Mouse (Mus musculus) B cell, adult 2 months (primary cell): ENCODE results near the gene Rap1b.

Experiments used
- DNase-seq, 2 experiments: peaks; one replicate each; pipeline ENCODE4 v3.0.0; 2022

Gene Rap1b

GRCm38 (mm10) chr10:117856001-117856720 is 10.3 kb upstream of the Rap1b start:
- no peak for DNase-seq

DNA sequence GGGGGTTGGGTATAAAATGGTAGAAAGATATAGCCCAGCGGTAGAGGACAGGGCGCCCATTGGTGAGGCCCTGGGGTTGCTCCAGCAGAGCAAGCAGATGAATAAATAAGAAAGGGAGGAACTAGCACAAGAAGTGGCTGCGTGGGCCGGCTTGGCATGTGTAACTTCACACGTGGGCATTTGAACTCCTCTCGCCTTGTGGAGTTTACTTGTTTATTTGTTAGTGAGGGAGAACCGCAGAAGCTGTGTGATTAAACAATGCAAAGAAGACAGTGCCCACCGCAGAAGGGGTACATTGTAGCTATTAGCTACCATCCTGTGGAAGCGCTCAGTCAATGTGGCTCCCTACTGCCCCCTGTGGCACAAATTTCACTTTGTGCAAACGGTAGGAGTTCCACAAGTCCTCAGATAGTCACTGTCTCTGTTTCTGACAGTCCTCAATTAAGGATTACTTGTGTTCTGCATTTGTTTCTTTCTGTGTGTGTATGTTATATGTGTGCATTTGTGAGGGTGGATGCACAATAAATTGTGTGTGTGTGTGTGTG is 6.9 kb upstream of the Rap1b start:
- no peak for DNase-seq

GRCm38 (mm10) chr10:117848981-117849380 is 3.1 kb upstream of the Rap1b start:
- no peak for DNase-seq

DNA sequence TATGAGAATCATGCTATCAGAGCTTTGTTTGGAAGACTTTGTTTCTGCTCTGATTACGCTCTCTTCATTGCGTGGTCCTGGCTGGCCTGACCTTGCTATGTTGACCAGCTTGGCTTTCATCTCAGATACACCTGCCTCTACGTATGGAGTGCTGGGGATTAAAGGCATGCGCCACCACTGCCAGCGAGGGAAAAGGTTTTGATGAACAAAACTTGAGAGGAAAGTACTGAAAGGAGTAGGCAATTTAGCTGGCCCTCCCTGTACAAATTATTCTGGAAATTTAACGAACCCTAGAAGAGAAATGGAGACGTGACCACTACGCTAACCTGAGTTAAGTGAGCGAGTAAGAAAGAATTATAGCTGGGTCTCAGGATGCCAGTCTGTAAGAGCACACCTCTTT is 961 bp upstream of the Rap1b start:
- no peak for DNase-seq

DNA sequence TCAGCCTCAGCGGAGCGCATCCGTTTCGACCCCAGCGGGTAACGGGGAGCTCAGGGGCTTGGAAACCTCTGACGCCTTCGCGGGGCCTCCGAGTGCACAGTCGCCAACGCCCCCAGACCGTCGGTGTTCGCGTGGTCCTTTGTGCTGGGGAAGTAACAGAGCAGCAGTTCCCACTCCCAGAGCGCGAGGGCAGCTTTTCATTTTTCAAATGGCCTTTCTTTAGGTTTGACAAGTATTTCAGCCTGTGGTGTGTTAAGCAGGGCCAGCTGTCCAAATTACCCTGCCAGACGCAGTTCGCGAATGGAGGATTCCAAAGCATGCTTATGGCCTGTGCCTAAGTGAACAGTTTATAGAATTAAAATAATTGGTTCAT is 411 bp upstream of the Rap1b start:
- no peak for DNase-seq

GRCm38 (mm10) chr10:117844782-117845596 is 846 bp downstream of the Rap1b start:
- peak; percentile 79 to 80 for DNase-seq

- no peak for DNase-seq
Observed at GRCm38 (mm10) chr10:117844279-117844678, 1.6 kb downstream of the Rap1b start.

DNA sequence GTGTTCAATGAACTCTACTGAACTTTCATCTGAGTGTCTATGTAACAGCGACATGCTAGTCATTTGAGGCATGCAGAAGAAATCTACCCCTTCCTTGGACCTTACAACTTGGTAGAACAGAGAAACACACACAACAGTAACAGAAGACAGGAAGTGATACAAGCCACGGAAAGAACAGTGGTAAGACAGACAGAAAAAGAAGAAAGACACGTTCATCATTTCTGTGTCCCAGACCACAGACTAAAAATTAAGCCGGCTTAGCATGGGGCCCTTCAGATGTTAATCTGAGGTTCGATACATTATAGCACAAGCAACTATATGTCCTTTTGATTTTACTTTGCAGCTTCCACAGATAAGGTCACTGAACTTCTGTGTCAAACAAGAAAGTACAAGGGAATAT is 2.1 kb downstream of the Rap1b start:
- DNase-seq: no peak

GRCm38 (mm10) chr10:117841765-117842164 is 4.1 kb downstream of the Rap1b start:
- no peak for DNase-seq

DNA sequence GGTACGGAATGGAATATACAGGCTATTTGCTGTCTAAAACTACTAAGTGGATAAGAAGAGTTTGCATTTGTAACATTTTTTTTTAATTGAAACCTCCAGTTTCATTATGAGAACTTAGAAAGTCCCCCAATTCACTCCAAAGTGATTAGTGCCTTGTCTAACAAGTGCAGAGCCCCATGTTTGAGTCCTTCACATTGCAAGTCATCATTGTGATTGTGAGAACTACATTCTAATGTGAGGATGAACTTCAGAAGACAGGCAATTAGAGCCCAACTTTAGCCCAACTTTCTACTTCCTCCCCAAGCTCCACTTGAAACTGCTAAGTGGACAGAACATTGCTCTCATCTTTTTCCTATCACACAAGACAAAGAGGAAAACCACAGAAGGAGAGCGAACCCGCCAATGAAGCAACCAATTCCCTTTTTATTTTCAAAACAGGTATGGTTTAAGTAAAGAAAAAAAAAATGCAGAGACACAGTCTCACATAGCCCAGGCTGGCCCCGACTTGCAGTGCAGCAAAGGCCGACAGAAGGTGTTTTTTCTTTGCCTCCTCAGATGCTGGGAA is 5.3 kb downstream of the Rap1b start:
- DNase-seq: no peak

GRCm38 (mm10) chr10:117839737-117840136 is 6.1 kb downstream of the Rap1b start:
- no peak for DNase-seq

GRCm38 (mm10) chr10:117838924-117839323 is 6.9 kb downstream of the Rap1b start:
- no peak for DNase-seq

DNA sequence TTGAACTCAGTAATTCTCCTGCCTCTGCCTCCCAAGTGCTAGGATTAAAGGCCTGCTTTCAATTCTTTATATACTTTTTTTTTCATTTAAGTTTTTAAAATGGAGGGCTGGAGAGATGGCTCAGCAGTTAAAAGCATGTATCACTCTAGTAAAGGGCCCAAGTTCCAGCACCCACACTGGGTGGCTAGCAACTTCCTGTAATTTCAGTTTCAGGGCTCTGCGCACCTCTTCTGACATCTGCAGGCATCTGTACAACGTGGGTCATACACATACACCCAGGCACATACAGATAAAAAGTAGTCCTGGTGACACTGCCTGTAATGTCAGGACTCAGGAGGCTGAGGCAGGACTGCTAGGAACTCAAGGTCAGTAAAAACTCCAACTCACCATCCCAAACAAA is 9.5 kb downstream of the Rap1b start:
- peak; percentile 72 to 76 for DNase-seq

- DNase-seq: no peak
Observed at GRCm38 (mm10) chr10:117835453-117835852, 10.4 kb downstream of the Rap1b start.

DNA sequence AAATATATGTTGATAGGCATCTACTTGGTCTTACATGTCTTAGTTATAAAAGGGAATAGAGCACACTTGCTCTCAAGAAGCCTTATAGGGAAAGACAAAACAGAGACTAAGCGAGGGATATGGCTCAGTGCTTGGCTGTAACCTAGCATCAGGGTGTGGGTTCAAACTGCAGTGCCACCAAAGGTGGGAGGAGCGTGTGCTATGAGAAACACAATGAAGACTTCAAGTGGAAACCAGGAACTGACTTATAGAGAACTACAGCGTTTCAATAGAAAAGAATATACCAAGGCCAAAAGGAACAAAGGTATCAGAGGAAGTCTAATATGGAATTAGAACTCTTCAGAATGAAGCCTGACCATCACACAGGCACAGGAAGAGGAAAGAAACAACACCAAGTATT is 15.0 kb downstream of the Rap1b start:
- no peak for DNase-seq

GRCm38 (mm10) chr10:117829472-117830155 is 16.2 kb downstream of the Rap1b start:
- DNase-seq: peak; percentile 59 to 64

GRCm38 (mm10) chr10:117829022-117829421 is 16.8 kb downstream of the Rap1b start:
- DNase-seq: no peak

- no peak for DNase-seq
Observed at GRCm38 (mm10) chr10:117828536-117828935, 17.3 kb downstream of the Rap1b start.

- DNase-seq: no peak
Observed at GRCm38 (mm10) chr10:117824647-117825046, 21.2 kb downstream of the Rap1b start.

DNA sequence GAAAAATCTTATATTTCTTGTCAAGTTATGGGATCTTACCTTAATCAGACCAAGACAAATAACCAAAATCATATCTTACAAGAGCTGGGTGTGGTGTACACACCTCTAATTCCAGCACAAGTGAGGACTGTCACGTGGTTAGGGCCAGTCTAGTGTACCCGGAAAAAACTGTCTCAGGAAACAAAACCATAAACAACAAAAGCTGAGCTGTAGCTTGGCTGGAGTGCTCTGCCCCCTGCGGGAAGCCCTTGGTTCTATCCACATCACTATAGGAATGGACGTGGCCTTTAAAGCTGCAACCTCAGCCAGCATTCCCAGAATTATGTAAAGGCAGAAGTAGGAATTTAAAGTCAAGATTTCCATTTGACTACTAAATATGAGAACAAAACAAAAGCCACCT is 21.7 kb downstream of the Rap1b start:
- no peak for DNase-seq

GRCm38 (mm10) chr10:117823321-117823720 is 22.5 kb downstream of the Rap1b start:
- DNase-seq: no peak

GRCm38 (mm10) chr10:117818600-117818999 is 27.2 kb downstream of the Rap1b start:
- no peak for DNase-seq

DNA sequence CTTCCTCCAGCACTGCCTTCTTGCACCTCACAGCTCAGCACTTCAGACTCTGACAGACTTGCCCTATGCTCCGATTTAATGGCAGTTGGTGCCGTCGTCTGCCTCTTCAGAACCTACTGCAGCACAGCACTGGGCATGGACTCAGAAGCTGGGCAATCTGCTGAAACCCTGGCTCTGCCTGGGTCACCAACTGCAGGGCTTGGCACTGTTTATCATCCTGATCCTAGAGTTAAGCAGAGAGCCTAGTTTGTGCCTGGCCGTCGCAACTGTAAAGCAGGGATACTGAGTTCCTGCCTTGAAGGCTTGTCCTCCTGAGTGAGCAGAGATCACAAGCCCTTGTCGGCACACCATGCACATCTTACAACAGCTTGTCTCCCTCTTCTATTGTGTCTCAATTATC is 29.1 kb downstream of the Rap1b start:
- no peak for DNase-seq
